Mouse (Mus musculus): ENCODE measurements around the gene Defb36. TPM values are rescaled to one million over a fixed set of nuclear protein-coding genes. Genes with fewer than 3 reads are reported as not detected.

Gene Defb36
- polyA plus RNA-seq, 1 experiment, result 0.52 TPM

DNA sequence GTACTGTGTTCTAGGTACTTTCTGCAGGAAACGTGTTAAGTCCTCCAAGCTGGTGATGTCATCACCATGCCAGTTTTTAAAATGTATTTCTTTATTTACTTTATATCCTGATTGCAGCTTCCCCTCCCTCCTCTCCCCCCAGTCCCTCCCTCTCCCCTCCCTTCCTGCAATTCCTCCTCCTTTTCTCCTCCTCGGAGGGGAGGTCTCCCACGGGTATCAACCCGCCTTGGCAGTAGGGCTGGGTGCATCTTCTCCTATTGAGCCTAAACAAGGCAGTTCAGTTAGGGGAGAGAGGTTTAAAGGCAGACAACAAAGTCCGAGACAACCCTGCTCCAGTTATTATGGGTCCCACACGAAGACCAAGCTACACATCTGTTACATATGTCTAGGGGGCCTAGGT, 34.7 kb downstream of the Defb36 start:
- no peak for TF ChIP-seq POLR2A (IDR thresholded peaks at IDR 0.05; ENCODE audit: low read depth, low read length)
- TF ChIP-seq CTCF (conservative IDR thresholded peaks at IDR 0.05; ENCODE audit: insufficient read depth, insufficient read length, low read depth, low read length), result no peak
- no peaks in the 10 kb centered on the region for H3K27me3 ChIP-seq (replicated peaks; ENCODE audit: control insufficient read depth, insufficient read depth, low read length)
- WGBS, result 53% methylated on average over 6 of the region's 6 CpGs
- no peak overlapping the region for H3K4me3 ChIP-seq (ENCODE audit: insufficient read depth, low read depth, low read length)
- peak overlapping the region; percentile 53 for H3K27ac ChIP-seq (ENCODE audit: insufficient read depth, low read depth, low read length)
- H3K36me3 ChIP-seq (ENCODE audit: control insufficient read depth, insufficient read depth, low read length), result no peaks in the 10 kb centered on the region
- no peak for DNase-seq
- peaks cover 4% of the 10 kb centered on the region; the same call in 1 of the 2 replicates for H3K4me1 ChIP-seq (ENCODE audit: control insufficient read depth, insufficient read depth, low read length)

DNA sequence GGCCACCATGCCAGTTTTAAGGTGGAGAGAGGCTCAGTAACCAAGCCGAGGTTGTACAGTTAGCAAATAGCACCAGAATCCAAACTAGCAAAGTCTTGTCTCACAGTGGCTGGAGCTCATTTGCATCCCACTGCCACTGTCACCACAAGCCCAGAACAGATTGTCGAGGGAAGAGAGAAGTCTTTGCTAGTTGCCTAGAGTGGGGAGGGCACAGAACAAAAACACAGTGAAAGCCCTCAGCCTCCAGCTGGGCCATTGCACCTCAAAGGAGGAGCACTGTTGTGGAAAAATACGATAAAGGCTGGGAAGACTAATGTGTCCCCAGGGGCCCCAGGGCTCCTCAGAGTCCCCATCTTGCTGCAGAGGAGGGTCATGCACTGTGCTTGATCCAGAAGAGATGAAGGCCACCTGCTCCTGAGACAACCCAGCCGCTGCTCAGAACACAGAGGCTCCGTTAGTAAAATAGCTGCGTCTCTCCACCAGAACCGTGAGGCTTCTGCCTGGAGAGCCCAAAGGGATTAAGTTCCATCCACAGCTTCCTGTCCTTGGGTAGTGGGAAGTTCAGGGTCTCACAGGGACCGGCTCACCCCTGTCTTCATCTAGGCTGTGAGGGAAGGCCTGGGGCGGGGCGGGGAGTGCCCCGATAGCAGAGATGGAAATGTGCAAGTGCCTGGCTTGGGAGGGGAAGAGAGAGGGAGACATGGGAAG, 35.4 kb downstream of the Defb36 start:
- TF ChIP-seq POLR2A (IDR thresholded peaks at IDR 0.05; ENCODE audit: low read depth, low read length) (no peak), CTCF (conservative IDR thresholded peaks at IDR 0.05; ENCODE audit: insufficient read depth, insufficient read length, low read depth, low read length) (no peak)
- Histone ChIP-seq H3K27ac (ENCODE audit: insufficient read depth, low read depth, low read length) (peak overlapping the region; percentile 49), H3K4me1 (ENCODE audit: control insufficient read depth, insufficient read depth, low read length) (peaks cover 4% of the 10 kb centered on the region; the same call in 1 of the 2 replicates), H3K36me3 (ENCODE audit: control insufficient read depth, insufficient read depth, low read length) (no peaks in the 10 kb centered on the region), H3K27me3 (replicated peaks; ENCODE audit: control insufficient read depth, insufficient read depth, low read length) (no peaks in the 10 kb centered on the region), H3K4me3 (ENCODE audit: insufficient read depth, low read depth, low read length) (no peak overlapping the region)
- WGBS, result 29% methylated on average over 11 of the region's 11 CpGs
- peak; percentile 77 for DNase-seq

DNA sequence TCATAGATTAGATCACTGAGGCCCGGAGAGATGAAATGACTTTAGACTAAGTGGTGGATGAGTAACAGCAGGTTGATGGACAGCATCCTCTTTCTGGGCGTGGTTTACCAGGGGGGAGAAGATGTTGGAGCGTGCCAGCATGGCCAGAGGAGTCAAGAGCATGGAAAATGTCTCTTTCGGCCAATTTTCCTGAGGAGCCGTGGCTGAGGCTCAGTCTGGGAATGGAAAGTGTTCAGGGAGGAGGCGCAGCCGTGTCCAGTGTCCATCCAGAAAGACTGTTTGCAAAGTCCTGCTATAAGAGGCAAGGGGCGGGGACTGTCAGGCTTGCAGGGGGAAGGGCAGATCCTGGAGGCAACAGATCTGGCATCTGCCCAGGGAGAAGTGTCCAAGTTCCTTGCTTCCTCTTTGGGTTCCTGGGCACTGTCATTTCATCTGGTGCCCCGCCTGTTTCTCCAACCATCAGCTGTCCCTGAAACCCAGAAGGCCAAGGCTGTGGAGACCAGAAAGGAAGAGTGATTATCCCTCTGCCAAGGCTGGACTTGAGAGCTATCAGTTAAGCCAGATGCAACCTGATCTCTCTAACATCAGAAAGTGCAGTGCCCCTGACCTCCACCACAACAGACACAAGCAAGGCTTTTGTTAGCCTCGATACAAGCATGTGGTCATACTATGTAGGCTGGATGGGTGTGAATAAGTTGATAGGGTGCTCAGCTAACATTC, 48.9 kb downstream of the Defb36 start:
- TF ChIP-seq POLR2A (IDR thresholded peaks at IDR 0.05; ENCODE audit: low read depth, low read length) (no peak), CTCF (conservative IDR thresholded peaks at IDR 0.05; ENCODE audit: insufficient read depth, insufficient read length, low read depth, low read length) (no peak)
- H3K4me1 ChIP-seq (ENCODE audit: control insufficient read depth, insufficient read depth, low read length), result no peaks in the 10 kb centered on the region
- H3K27me3 ChIP-seq (replicated peaks; ENCODE audit: control insufficient read depth, insufficient read depth, low read length), result no peaks in the 10 kb centered on the region
- H3K4me3 ChIP-seq (ENCODE audit: insufficient read depth, low read depth, low read length), result no peak overlapping the region
- 45% methylated on average over 10 of the region's 10 CpGs for WGBS
- H3K36me3 ChIP-seq (ENCODE audit: control insufficient read depth, insufficient read depth, low read length), result no peaks in the 10 kb centered on the region
- peak; percentile 72 for DNase-seq
- no peak overlapping the region for H3K27ac ChIP-seq (ENCODE audit: insufficient read depth, low read depth, low read length)

DNA sequence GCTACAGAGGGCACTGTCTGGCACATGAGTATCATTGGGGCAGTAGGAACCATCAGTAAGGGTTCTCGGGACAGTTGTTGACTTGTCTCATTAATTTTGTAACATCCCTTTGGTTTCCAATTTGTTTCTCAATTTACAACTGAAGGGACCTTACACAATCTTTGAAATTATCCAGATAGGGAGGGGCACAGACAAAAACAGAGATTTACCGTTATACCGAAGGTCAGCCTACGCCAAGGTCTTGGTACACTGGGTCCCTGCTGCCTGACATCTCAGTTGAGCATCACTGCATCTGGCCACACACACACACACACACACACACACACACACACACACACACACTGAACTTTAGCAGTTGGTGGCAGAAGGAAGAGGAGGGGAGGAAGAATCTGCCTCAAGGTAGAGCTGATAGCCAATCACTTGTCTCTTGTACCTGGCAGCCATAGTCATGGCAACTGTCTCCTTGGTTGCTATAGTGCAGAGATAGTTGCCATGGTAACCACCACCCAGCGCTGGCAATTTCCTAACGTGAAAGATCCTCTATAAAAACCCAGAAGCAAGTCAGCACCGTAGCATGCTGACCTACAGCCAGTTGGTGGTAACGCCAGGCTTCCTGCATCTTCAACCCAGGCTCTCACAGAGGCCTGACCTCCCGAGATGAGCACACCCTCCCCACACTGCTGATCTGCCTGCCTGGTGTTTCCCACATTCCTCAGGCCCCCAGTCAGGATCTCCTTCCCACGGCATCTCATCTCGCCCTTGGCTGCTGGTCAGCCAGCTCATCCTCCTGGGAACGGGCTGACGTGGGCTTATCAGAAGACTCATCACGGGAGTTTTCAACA, 50.0 kb downstream of the Defb36 start:
- DNase-seq, result peak; percentile 48
- TF ChIP-seq POLR2A (IDR thresholded peaks at IDR 0.05; ENCODE audit: low read depth, low read length), result no peak
- H3K27me3 ChIP-seq (replicated peaks; ENCODE audit: control insufficient read depth, insufficient read depth, low read length), result no peaks in the 10 kb centered on the region
- H3K36me3 ChIP-seq (ENCODE audit: control insufficient read depth, insufficient read depth, low read length), result no peaks in the 10 kb centered on the region
- H3K27ac ChIP-seq (ENCODE audit: insufficient read depth, low read depth, low read length), result no peak overlapping the region
- WGBS, result 46% methylated on average over 14 of the region's 14 CpGs
- H3K4me1 ChIP-seq (ENCODE audit: control insufficient read depth, insufficient read depth, low read length), result no peaks in the 10 kb centered on the region
- H3K4me3 ChIP-seq (ENCODE audit: insufficient read depth, low read depth, low read length), result no peak overlapping the region

DNA sequence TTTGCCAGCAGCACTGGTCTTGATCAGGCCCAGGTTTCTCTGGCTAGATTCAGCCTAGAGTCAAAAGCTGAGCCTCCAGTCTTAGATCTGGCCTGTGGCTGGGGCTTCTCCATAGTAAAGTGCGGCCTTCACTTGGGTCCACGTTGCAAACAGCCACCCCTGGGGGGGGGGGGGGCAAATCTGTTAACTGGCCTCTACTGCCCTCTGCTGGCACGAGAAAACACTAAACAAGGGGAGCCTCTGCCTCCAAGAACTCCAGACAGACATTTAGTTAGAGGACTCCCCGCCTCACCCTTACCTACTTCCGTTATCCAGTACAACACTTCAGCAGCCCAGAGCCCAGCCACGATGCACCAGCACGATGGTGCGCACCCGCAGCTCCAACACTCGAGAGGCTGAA, 53.3 kb downstream of the Defb36 start:
- Histone ChIP-seq H3K36me3 (ENCODE audit: control insufficient read depth, insufficient read depth, low read length) (no peaks in the 10 kb centered on the region), H3K27me3 (replicated peaks; ENCODE audit: control insufficient read depth, insufficient read depth, low read length) (no peaks in the 10 kb centered on the region), H3K27ac (ENCODE audit: insufficient read depth, low read depth, low read length) (no peak overlapping the region), H3K4me1 (ENCODE audit: control insufficient read depth, insufficient read depth, low read length) (no peaks in the 10 kb centered on the region), H3K4me3 (ENCODE audit: insufficient read depth, low read depth, low read length) (no peak overlapping the region)
- peak; percentile 40 for DNase-seq
- TF ChIP-seq CTCF (conservative IDR thresholded peaks at IDR 0.05; ENCODE audit: insufficient read depth, insufficient read length, low read depth, low read length), result peak; percentile 58
- no peak for TF ChIP-seq POLR2A (IDR thresholded peaks at IDR 0.05; ENCODE audit: low read depth, low read length)
- WGBS, result 58% methylated on average over 10 of the region's 10 CpGs

DNA sequence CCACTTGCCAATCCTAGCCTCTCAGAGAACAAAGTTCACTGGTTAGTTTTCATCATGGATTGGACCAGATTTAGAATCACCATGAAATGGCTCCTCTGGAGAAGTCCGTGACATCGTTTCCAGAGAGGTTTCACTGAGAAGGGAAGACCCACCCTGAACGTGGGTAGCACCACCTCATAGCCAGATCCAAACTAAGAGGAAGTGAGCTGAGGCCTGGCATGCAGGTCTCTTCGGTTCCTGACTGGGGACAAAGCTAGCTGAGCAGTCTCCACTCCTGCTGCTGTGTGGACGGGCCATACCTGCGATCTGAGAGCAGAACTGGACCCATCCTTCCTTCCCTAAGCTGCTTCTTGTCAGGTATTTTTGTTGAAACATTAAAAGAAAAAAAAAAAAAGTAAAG, 57.0 kb downstream of the Defb36 start:
- WGBS, result 75% methylated on average over 6 of the region's 6 CpGs
- H3K27me3 ChIP-seq (replicated peaks; ENCODE audit: control insufficient read depth, insufficient read depth, low read length), result no peaks in the 10 kb centered on the region
- TF ChIP-seq POLR2A (IDR thresholded peaks at IDR 0.05; ENCODE audit: low read depth, low read length) (no peak), CTCF (conservative IDR thresholded peaks at IDR 0.05; ENCODE audit: insufficient read depth, insufficient read length, low read depth, low read length) (no peak)
- DNase-seq, result peak; percentile 46
- no peak overlapping the region for H3K4me3 ChIP-seq (ENCODE audit: insufficient read depth, low read depth, low read length)
- H3K36me3 ChIP-seq (ENCODE audit: control insufficient read depth, insufficient read depth, low read length), result no peaks in the 10 kb centered on the region
- no peak overlapping the region for H3K27ac ChIP-seq (ENCODE audit: insufficient read depth, low read depth, low read length)
- H3K4me1 ChIP-seq (ENCODE audit: control insufficient read depth, insufficient read depth, low read length), result no peaks in the 10 kb centered on the region

Other genes starting within 250 kb of the Defb36 start
- 0.12 and 0.50 TPM in 2 replicates for gene Nrsn2, start 227.7 kb upstream of the Defb36 start, polyA plus RNA-seq (2012; rRNA removed)
- gene Sox12, start 206.3 kb upstream of the Defb36 start, polyA plus RNA-seq (2012; rRNA removed), result 9.1 and 9.5 TPM in 2 replicates
- 3.8 and 4.3 TPM in 2 replicates for gene Zcchc3, start 189.3 kb upstream of the Defb36 start, polyA plus RNA-seq (2012; rRNA removed)
- 0.69 and 0.78 TPM in 2 replicates for gene 6820408C15Rik, start 188.7 kb upstream of the Defb36 start, polyA plus RNA-seq (2012; rRNA removed)
- not detected in 2 replicates for gene Defb23, start 139.7 kb upstream of the Defb36 start, polyA plus RNA-seq (2012; rRNA removed)
- gene Defb20, start 127.3 kb upstream of the Defb36 start, polyA plus RNA-seq (2012; rRNA removed), result not detected in 2 replicates
- not detected in 2 replicates for gene Defb22, start 114.2 kb upstream of the Defb36 start, polyA plus RNA-seq (2012; rRNA removed)
- 1.0 and 2.0 TPM in 2 replicates for gene Defb26, start 92.6 kb upstream of the Defb36 start, polyA plus RNA-seq (2012; rRNA removed)
- 0.30 TPM in 1 of 2 replicates, not detected in the other for gene Defb28, start 86.1 kb upstream of the Defb36 start, polyA plus RNA-seq (2012; rRNA removed)
- gene Defb29, start 64.2 kb upstream of the Defb36 start, polyA plus RNA-seq (2012; rRNA removed), result 159 and 165 TPM in 2 replicates
- not detected in 2 replicates for gene Gm17416, start 35.0 kb upstream of the Defb36 start, polyA plus RNA-seq (2012; rRNA removed)
- not detected in 2 replicates for gene Defb21, start 31.6 kb upstream of the Defb36 start, polyA plus RNA-seq (2012; rRNA removed)
- 2.3 and 2.9 TPM in 2 replicates for gene Defb19, start 24.0 kb upstream of the Defb36 start, polyA plus RNA-seq (2012; rRNA removed)
- not detected in 2 replicates for gene Defb45, start 4.9 kb upstream of the Defb36 start, polyA plus RNA-seq (2012; rRNA removed)
- 1.0 TPM in 1 of 2 replicates, not detected in the other for gene Defb25, start 18.7 kb downstream of the Defb36 start, polyA plus RNA-seq (2012; rRNA removed)
- 10.5 and 13.5 TPM in 2 replicates for gene Rem1, start 22.6 kb downstream of the Defb36 start, polyA plus RNA-seq (2012; rRNA removed)
- gene H13, start 65.1 kb downstream of the Defb36 start, polyA plus RNA-seq (2012; rRNA removed), result 129 and 161 TPM in 2 replicates
- 8.4 and 10.1 TPM in 2 replicates for gene Mcts2, start 82.7 kb downstream of the Defb36 start, polyA plus RNA-seq (2012; rRNA removed)
- gene Id1, start 131.9 kb downstream of the Defb36 start, polyA plus RNA-seq (2012; rRNA removed), result 156 and 235 TPM in 2 replicates
- gene Cox4i2, start 149.8 kb downstream of the Defb36 start, polyA plus RNA-seq (2012; rRNA removed), result 2.9 and 3.1 TPM in 2 replicates
- 126 and 129 TPM in 2 replicates for gene Bcl2l1, start 227.4 kb downstream of the Defb36 start, polyA plus RNA-seq (2012; rRNA removed)
- gene Tpx2, start 243.6 kb downstream of the Defb36 start, polyA plus RNA-seq (2012; rRNA removed), result 0.22 and 0.39 TPM in 2 replicates

All from kidney, adult 2 months (tissue).